Mouse (Mus musculus): ENCODE measurements around the gene Eif3c. TPM values are rescaled to one million over a fixed set of nuclear protein-coding genes. Genes with fewer than 3 reads are reported as not detected.

Gene Eif3c
- polyA plus RNA-seq, 1 experiment from 2014 or later: 187 TPM

Small RNAs within 50 kb of the gene (microRNA-seq; reads per million reads assigned to microRNA genes)
- 0.99 reads per million for gene Mir7059

Other genes with a start within 250 kb of the Eif3c start
- 4.5 and 10.9 TPM in 2 replicates for gene Lat, start 196.8 kb downstream of the Eif3c start, polyA plus RNA-seq (2015; fragmentation: Nextera tagmentation; extraction: Ambion mirVana)
- 54.3 and 55.1 TPM in 2 replicates for gene Spns1, start 189.0 kb downstream of the Eif3c start, polyA plus RNA-seq (2015; fragmentation: Nextera tagmentation; extraction: Ambion mirVana)
- 2.3 and 2.4 TPM in 2 replicates for gene Nfatc2ip, start 169.7 kb downstream of the Eif3c start, polyA plus RNA-seq (2015; fragmentation: Nextera tagmentation; extraction: Ambion mirVana)
- 0.09 and 0.11 TPM in 2 replicates for gene Cd19, start 151.5 kb downstream of the Eif3c start, polyA plus RNA-seq (2015; fragmentation: Nextera tagmentation; extraction: Ambion mirVana)
- 34.2 and 35.3 TPM in 2 replicates for gene Rabep2, start 137.7 kb downstream of the Eif3c start, polyA plus RNA-seq (2015; fragmentation: Nextera tagmentation; extraction: Ambion mirVana)
- 5.1 and 33.6 TPM in 2 replicates for gene Atp2a1, start 103.3 kb downstream of the Eif3c start, polyA plus RNA-seq (2015; fragmentation: Nextera tagmentation; extraction: Ambion mirVana)
- gene Sh2b1, start 91.0 kb downstream of the Eif3c start, polyA plus RNA-seq (2015; fragmentation: Nextera tagmentation; extraction: Ambion mirVana): 47.2 and 48.5 TPM in 2 replicates
- 106 and 112 TPM in 2 replicates for gene Tufm, start 79.0 kb downstream of the Eif3c start, polyA plus RNA-seq (2015; fragmentation: Nextera tagmentation; extraction: Ambion mirVana)
- 36.0 and 38.5 TPM in 2 replicates for gene Atxn2l, start 63.0 kb downstream of the Eif3c start, polyA plus RNA-seq (2015; fragmentation: Nextera tagmentation; extraction: Ambion mirVana)
- gene Apobr, start 18.5 kb upstream of the Eif3c start, polyA plus RNA-seq (2015; fragmentation: Nextera tagmentation; extraction: Ambion mirVana): 1.6 and 2.3 TPM in 2 replicates
- gene Cln3, start 19.4 kb upstream of the Eif3c start, polyA plus RNA-seq (2015; fragmentation: Nextera tagmentation; extraction: Ambion mirVana): 31.2 and 31.7 TPM in 2 replicates
- not detected in 2 replicates for gene Il27, start 28.5 kb upstream of the Eif3c start, polyA plus RNA-seq (2015; fragmentation: Nextera tagmentation; extraction: Ambion mirVana)
- 34.2 and 53.9 TPM in 2 replicates for gene Nupr1, start 64.5 kb upstream of the Eif3c start, polyA plus RNA-seq (2015; fragmentation: Nextera tagmentation; extraction: Ambion mirVana)
- gene Sgf29, start 82.9 kb upstream of the Eif3c start, polyA plus RNA-seq (2015; fragmentation: Nextera tagmentation; extraction: Ambion mirVana): 42.9 and 47.3 TPM in 2 replicates
- 12.3 and 21.1 TPM in 2 replicates for gene Sult1a1, start 110.0 kb upstream of the Eif3c start, polyA plus RNA-seq (2015; fragmentation: Nextera tagmentation; extraction: Ambion mirVana)
- 102 and 108 TPM in 2 replicates for gene Bola2, start 129.0 kb upstream of the Eif3c start, polyA plus RNA-seq (2015; fragmentation: Nextera tagmentation; extraction: Ambion mirVana)
- gene Slx1b, start 129.4 kb upstream of the Eif3c start, polyA plus RNA-seq (2015; fragmentation: Nextera tagmentation; extraction: Ambion mirVana): 11.1 and 11.9 TPM in 2 replicates
- gene Coro1a, start 141.4 kb upstream of the Eif3c start, polyA plus RNA-seq (2015; fragmentation: Nextera tagmentation; extraction: Ambion mirVana): 42.4 and 59.5 TPM in 2 replicates
- gene Mapk3, start 193.2 kb upstream of the Eif3c start, polyA plus RNA-seq (2015; fragmentation: Nextera tagmentation; extraction: Ambion mirVana): 138 and 139 TPM in 2 replicates
- gene Gdpd3, start 199.9 kb upstream of the Eif3c start, polyA plus RNA-seq (2015; fragmentation: Nextera tagmentation; extraction: Ambion mirVana): 2.9 and 4.2 TPM in 2 replicates
- 111 and 123 TPM in 2 replicates for gene Ypel3, start 210.5 kb upstream of the Eif3c start, polyA plus RNA-seq (2015; fragmentation: Nextera tagmentation; extraction: Ambion mirVana)
- 0.25 and 0.68 TPM in 2 replicates for gene Tbx6, start 215.1 kb upstream of the Eif3c start, polyA plus RNA-seq (2015; fragmentation: Nextera tagmentation; extraction: Ambion mirVana)
- gene Ppp4c, start 226.1 kb upstream of the Eif3c start, polyA plus RNA-seq (2015; fragmentation: Nextera tagmentation; extraction: Ambion mirVana): 232 and 243 TPM in 2 replicates
- 0.36 and 0.38 TPM in 2 replicates for gene Fam57b, start 231.3 kb upstream of the Eif3c start, polyA plus RNA-seq (2015; fragmentation: Nextera tagmentation; extraction: Ambion mirVana)

All from lung, embryonic 16.5 days (tissue).